Mouse (Mus musculus): ENCODE measurements at regions not wholly inside any gene's neighbourhood (a gene's known extent, or its start where the extent isn't known, plus 50 kb on each side); places are given as distances from the start of the nearest gene placed in this dataset.

GRCm38 (mm10) chr10:117492391-117492990, 112.7 kb upstream of the Cpsf6 start:
- no peak for TF ChIP-seq POLR2A (IDR thresholded peaks at IDR 0.05; ENCODE audit: low read depth, low read length)
- TF ChIP-seq CTCF (conservative IDR thresholded peaks at IDR 0.05; ENCODE audit: insufficient read depth, insufficient read length, low read depth, low read length) = no peak

All from kidney, adult 2 months (tissue).